Mouse (Mus musculus) spleen, adult 2 months (tissue): ENCODE data around the gene Etv4.

Experiments used
- CTCF ChIP-seq: fragments of 200-500 bp; IDR thresholded peaks from 2 replicates; pipeline ENCODE4 v1.5.1; 2011; ENCODE audit warnings: mild to moderate bottlenecking, inconsistent platforms; ENCODE audit not compliant: insufficient read depth, insufficient read length, insufficient replicate concordance; ENCODE audit errors: extremely low read depth
- POLR2A ChIP-seq: fragments of 200-500 bp; IDR thresholded peaks from 2 replicates; pipeline ENCODE4 v1.6.1; 2011; ENCODE audit warnings: low read depth, low read length, inconsistent platforms

DNA sequence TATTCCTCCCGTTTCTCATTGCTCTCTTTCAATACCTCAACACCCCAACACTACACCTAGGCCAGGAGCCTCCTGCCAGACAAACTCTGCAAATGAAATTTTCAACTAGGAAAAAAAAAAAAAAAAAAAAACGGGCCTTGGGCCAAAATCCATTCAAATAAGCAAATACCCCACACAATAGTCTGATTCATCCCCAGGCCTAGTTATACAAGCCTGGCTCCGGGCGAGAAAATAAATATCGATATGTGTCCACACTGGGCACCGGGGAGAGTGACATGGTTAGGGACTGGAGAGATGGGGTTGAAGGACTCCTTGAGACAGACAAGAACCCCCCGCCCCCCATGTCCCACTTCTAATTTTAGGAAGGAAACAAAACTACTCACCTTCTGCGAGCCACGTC is 1.6 kb downstream of the Etv4 start:
- TF ChIP-seq POLR2A (no peak), CTCF (no peak)
